Mouse (Mus musculus): ENCODE measurements around the gene Snx25. TPM values are rescaled to one million over a fixed set of nuclear protein-coding genes. Genes with fewer than 3 reads are reported as not detected.

Snx25 gene
- polyA plus RNA-seq (2015; fragmentation: Nextera tagmentation; extraction: Ambion mirVana): 6.8 and 9.2 TPM in 2 replicates

DNA sequence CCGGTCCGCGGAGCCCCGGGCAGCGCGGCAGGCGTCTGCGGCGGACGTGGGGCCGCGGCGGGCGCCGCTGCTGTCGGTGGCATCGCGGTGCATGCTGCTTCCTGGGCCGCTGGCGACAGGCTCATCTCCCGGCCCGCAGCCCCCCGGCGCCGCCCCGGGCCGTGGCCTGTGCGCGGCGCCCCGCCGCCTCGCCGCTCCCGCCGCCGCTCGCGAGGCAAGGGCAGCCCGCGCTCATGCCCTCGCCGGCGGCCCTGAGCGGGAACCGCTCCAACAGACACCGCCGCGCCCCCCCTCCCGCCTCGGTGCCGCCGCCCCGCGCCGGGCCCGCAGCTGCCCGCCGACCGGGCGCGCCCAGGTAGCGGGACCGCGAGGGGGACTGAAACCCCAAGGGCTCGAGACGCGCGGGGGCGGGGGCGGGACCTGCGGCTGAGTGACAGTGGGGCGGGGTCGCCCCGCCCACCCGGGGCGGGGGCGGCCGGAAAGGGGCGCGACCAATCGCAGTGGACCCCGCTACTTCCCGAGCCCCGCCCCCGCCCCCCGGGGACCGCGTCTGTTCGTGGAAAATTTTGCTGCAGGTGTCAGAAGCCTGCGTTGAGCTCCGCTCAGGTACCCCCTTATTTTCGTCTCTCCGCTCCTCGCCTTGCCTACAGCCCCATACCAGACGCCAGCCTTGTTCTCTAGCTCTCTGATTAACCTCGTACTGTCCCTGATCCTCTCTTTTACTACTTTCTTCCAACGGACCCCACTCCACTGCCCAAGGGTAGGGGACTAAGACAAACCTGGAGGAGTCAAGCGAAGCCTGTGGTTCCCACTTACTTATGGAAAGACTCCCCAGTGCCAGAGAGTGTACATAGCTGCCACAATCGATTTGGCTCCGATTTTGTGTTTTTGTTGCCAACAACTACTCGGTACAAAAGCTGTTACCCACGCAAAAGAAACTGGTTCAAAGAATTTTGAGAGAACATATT, at the start of gene Snx25:
Gene Snx25 (minus strand): TSS at position 96 of the 968 bp plus-strand sequence.
- Histone ChIP-seq H3K27me3 (peaks cover 23% of the 10 kb centered on the region), H3K9me3 (no peaks in the 10 kb centered on the region), H3K4me1 (replicated peaks) (peaks cover 38% of the 10 kb centered on the region), H3K36me3 (no peaks in the 10 kb centered on the region), H3K27ac (replicated peaks) (peak within 1 kb of the TSS; percentile 85), H3K4me2 (peak within 1 kb of the TSS; percentile 88), H3K4me3 (peak within 1 kb of the TSS; percentile 74), H3K9ac (peak within 1 kb of the TSS; percentile 94)
- peak; percentile 89 for ATAC-seq (ENCODE audit: low read depth)
- WGBS: 6% methylated on average over 43 of the region's 103 CpGs

DNA sequence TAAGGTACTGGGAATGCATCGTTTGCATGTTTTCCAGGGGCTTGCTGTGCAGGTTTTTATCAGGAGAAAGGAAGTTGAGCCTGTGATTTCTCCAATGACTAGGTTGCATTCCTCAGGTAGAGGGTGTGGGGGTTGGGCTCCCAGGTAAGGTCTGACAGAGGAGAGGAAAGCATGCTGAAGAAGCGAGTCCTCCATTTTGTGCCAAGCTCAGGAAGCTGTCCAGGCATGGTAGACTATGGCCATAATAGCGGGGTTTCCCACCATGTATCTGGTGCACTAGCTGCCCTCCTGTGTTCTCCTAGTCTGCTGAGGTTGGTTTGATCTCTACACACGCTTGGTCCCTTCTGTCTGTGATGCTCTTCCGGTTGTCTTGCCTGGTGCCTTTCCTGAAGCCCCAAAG, 45.7 kb upstream of the Snx25 start:
- no peak overlapping the region for H3K27ac ChIP-seq (replicated peaks)
- no peaks in the 10 kb centered on the region for H3K4me1 ChIP-seq (replicated peaks)
- no peaks in the 10 kb centered on the region for H3K27me3 ChIP-seq
- no peak overlapping the region for H3K9ac ChIP-seq
- 86% methylated on average over 5 of the region's 5 CpGs for WGBS
- H3K4me2 ChIP-seq: no peak overlapping the region
- H3K9me3 ChIP-seq: no peaks in the 10 kb centered on the region
- peaks cover 50% of the 10 kb centered on the region for H3K36me3 ChIP-seq
- ATAC-seq (ENCODE audit: low read depth): no peak
- no peak overlapping the region for H3K4me3 ChIP-seq

DNA sequence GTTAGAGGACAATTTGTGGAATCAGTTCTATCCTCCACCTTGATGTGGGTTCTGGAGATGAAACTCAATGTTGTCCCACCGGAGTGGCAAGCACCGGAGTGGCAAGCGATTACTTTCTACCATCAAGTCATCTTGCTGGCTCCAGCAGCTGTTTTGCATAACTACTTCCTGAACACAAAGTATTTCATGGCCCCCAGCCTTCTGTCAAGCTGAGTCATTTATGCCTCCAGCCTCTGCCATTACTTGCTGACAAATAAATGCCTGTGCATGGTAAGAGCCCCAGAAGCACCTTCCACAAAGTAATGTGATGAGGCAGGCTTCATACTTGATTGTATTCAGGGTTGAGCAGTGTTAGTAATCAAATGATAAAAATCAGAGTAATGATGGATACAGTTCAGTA, 44.9 kb upstream of the Snx25 start:
- no peak overlapping the region for H3K27ac ChIP-seq (replicated peaks)
- H3K27me3 ChIP-seq: no peaks in the 10 kb centered on the region
- H3K4me1 ChIP-seq (replicated peaks): no peaks in the 10 kb centered on the region
- 93% methylated on average over 3 of the region's 3 CpGs for WGBS
- H3K9me3 ChIP-seq: no peaks in the 10 kb centered on the region
- no peak for ATAC-seq (ENCODE audit: low read depth)
- H3K36me3 ChIP-seq: peaks cover 49% of the 10 kb centered on the region
- no peak overlapping the region for H3K4me3 ChIP-seq
- H3K9ac ChIP-seq: no peak overlapping the region
- no peak overlapping the region for H3K4me2 ChIP-seq

DNA sequence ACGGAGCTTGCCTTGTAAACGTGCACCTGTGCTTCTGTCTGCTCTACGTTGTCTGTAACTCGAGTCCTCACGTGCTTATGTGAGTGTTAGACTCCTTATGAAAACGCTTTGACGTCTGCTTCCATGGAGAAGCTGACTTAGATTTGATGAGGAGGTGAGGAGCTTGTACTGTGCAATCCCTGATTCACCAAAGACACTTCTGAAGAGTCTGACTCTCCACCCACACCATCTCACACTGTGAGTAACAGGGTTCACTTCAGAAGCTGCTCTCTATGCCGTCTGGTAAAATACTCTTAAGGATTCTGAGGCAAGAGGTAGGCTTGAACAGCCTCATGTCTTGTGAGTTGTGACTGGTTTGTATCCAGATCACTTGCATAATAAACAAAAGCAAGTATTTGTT, 41.1 kb upstream of the Snx25 start:
- ATAC-seq (ENCODE audit: low read depth): no peak
- no peaks in the 10 kb centered on the region for H3K27me3 ChIP-seq
- 90% methylated on average over 8 of the region's 8 CpGs for WGBS

DNA sequence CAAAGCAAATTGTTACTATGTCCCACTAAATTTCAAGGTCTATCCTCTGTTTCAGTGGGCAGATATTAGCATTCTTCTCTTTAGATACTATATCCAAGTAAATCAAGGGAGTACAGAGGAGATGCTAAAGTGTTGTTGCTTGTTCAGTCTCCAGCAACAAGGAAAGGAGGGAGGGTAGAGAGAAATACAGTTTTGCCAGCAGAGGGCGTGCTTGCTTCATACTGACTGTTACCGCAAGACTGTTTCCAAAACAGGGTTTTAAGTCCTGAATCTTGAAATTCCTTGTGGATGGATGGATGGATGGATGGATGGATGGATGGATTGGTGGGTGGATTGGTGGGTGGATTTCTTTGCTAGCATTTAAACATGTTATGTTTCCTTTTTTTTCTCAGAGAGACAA, 33.4 kb upstream of the Snx25 start:
- H3K4me1 ChIP-seq (replicated peaks): no peaks in the 10 kb centered on the region
- WGBS: 4% methylated on average over 2 of the region's 2 CpGs

More for the DNA sequence above, 41.1 kb upstream of the Snx25 start:
- H3K36me3 ChIP-seq: peaks cover 39% of the 10 kb centered on the region
- no peak overlapping the region for H3K9ac ChIP-seq
- H3K4me2 ChIP-seq: no peak overlapping the region
- H3K9me3 ChIP-seq: no peaks in the 10 kb centered on the region
- H3K4me1 ChIP-seq (replicated peaks): no peaks in the 10 kb centered on the region
- no peak overlapping the region for H3K4me3 ChIP-seq
- no peak overlapping the region for H3K27ac ChIP-seq (replicated peaks)

DNA sequence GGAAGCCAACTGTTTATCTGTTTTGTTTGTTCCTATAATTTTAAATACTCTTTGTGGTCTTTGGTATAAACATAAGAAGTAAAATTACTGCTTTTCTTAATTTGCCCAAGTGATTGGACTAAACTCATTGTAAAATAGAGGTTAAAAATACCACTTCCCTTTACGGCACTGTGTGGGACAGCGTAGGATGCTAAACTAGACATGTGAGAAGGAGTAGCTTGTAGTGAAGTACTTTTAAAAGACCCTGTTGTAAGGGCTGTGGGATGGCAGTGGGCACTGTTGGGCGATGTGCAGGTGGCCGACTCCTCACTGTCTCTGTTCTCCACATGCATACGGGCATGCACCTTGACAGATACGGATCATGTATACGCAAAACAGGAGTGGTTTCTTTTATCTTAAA, 28.2 kb upstream of the Snx25 start:
- H3K36me3 ChIP-seq: peaks cover 11% of the 10 kb centered on the region
- no peak for ATAC-seq (ENCODE audit: low read depth)
- no peak overlapping the region for H3K9ac ChIP-seq
- H3K9me3 ChIP-seq: no peaks in the 10 kb centered on the region
- 96% methylated on average over 7 of the region's 7 CpGs for WGBS
- H3K27ac ChIP-seq (replicated peaks): no peak overlapping the region
- H3K4me3 ChIP-seq: no peak overlapping the region
- H3K27me3 ChIP-seq: no peaks in the 10 kb centered on the region
- H3K4me1 ChIP-seq (replicated peaks): no peaks in the 10 kb centered on the region
- H3K4me2 ChIP-seq: no peak overlapping the region

More for the DNA sequence above, 33.4 kb upstream of the Snx25 start:
- no peak overlapping the region for H3K27ac ChIP-seq (replicated peaks)
- no peak overlapping the region for H3K4me3 ChIP-seq
- no peak overlapping the region for H3K4me2 ChIP-seq
- no peaks in the 10 kb centered on the region for H3K9me3 ChIP-seq
- no peaks in the 10 kb centered on the region for H3K27me3 ChIP-seq
- peaks cover 6% of the 10 kb centered on the region for H3K36me3 ChIP-seq
- ATAC-seq (ENCODE audit: low read depth): no peak
- H3K9ac ChIP-seq: no peak overlapping the region

DNA sequence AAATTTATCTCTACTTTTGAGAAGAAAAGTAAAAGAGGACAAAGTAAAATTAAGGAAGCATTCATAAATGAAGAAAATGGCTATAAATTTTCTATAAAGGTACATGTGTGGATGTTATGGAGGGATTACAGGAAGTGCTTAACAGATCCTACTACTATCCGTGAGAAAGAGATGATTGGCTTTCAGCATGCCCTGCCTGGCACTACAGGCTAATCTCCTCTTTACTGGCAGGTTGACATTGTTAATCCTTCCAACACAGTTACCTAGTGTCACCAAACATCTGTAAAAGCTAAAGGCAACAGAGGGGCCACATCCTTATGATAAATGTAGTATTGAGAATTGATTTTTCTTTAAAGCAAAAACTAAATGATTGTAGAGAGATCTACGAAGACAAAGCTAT, 21.7 kb upstream of the Snx25 start:
- ATAC-seq (ENCODE audit: low read depth): no peak
- peaks cover 24% of the 10 kb centered on the region for H3K36me3 ChIP-seq
- 85% methylated on average over 2 of the region's 2 CpGs for WGBS

DNA sequence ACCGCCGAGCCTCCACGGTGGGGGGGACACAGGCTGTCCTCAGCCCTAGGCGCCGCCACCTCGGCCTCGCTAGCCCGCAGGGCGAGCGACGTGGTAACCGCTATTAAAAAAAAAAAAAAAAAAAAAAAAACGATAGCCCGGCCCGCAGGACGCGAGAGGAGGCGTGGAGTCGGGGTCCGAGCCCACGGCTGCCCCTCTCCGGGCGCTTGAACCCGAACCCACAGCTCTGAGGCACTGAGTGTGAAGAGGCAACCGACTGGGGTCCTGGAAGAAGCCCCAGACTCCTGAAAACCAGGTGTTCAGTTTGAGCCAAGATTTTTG, 11.9 kb upstream of the Snx25 start:
- Histone ChIP-seq H3K36me3 (0 out of 2 replicates have a peak, but pooled peaks cover 6% of the 10 kb centered on the region), H3K4me2 (peak overlapping the region; percentile 80), H3K4me1 (replicated peaks) (peaks cover 21% of the 10 kb centered on the region), H3K27ac (replicated peaks) (peak overlapping the region; percentile 92), H3K4me3 (peak overlapping the region; percentile 76), H3K9me3 (no peaks in the 10 kb centered on the region), H3K9ac (peak overlapping the region; percentile 87), H3K27me3 (no peaks in the 10 kb centered on the region)
- WGBS: under 1% methylated on average over 25 of the region's 25 CpGs
- peak; percentile 18 for ATAC-seq (ENCODE audit: low read depth)

More for the DNA sequence above, 21.7 kb upstream of the Snx25 start:
- Histone ChIP-seq H3K27ac (replicated peaks) (no peak overlapping the region), H3K27me3 (no peaks in the 10 kb centered on the region), H3K9me3 (no peaks in the 10 kb centered on the region), H3K4me3 (no peak overlapping the region), H3K4me1 (replicated peaks) (0 out of 2 replicates have a peak, but pooled peaks cover 4% of the 10 kb centered on the region), H3K9ac (no peak overlapping the region), H3K4me2 (no peak overlapping the region)

DNA sequence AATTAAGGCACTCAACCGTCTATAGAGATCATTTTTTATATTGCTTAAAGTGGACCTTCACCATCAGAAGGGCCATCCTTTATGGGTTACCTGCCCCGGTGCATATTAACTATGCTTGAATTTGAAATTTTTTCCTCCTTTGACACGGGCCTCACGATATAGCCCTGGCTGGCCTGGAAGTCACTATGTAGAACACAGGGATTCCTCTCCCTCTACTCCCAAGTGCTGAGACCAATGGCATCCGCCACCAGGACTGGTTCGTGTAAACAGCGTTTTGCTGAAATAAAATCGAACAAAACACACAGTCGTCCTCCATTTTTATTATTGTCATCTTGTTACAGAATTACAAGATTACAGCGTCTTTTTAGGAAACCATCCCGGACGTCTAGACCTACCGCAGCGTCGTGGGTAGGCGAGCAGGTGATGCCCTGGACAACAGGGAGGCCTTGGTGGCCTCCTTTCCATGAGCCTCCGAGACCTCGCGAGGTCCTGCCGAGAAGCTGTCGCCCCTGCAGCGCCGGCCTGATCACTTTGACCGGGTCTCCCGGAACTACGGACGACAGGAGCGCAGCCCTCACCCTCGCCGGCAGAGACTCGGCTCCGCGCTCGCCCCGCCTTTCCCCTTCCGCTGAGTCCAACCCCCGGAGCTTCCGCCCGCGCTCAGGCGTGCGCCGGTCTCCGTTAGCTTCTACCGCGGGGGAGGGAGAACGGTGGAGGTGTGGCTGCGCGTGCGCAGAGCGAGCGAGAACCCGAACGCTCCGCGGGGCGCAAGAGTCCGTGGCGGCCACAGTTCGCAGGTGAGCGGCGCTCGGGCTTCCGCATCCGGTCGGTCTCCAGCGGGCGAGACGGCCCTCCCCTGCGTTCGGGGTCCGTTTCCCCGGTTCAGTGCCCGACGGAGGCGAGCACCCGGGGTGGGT, 11.3 kb upstream of the Snx25 start:
- Histone ChIP-seq H3K9ac (peak overlapping the region; percentile 87), H3K9me3 (0 out of 2 replicates have a peak, but pooled peaks cover under 1% of the 10 kb centered on the region), H3K36me3 (0 out of 2 replicates have a peak, but pooled peaks cover 6% of the 10 kb centered on the region), H3K4me3 (peak overlapping the region; percentile 76), H3K27me3 (no peaks in the 10 kb centered on the region), H3K4me2 (peak overlapping the region; percentile 80), H3K4me1 (replicated peaks) (peaks cover 21% of the 10 kb centered on the region), H3K27ac (replicated peaks) (peak overlapping the region; percentile 92)
- ATAC-seq (ENCODE audit: low read depth): peak; percentile 98
- 2% methylated on average over 75 of the region's 77 CpGs for WGBS

DNA sequence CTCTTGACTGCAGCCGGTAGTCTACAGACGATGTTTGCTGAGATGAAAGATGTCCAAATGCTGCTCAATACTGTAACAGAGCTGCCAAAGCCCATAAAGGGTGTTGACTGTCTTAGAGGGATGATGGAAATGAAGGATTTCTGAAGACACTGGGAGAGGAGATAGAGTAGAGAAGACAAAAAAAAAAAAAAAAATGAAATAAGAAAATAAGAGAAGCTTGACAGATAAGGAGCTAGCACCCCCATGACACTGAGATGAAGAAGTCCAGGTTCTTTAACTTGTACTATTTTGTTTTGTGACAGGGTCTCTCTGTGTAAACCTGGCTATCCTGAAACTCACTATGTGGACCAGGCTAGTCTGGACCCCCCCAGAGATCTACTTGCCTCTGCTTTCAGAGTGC, 1.1 kb upstream of the Snx25 start:
- no peak for ATAC-seq (ENCODE audit: low read depth)
- Histone ChIP-seq H3K9me3 (0 out of 2 replicates have a peak, but pooled peaks cover 1% of the 10 kb centered on the region), H3K27me3 (peaks cover 23% of the 10 kb centered on the region), H3K4me2 (peak overlapping the region; percentile 88), H3K4me1 (replicated peaks) (peaks cover 34% of the 10 kb centered on the region), H3K27ac (replicated peaks) (no peak overlapping the region), H3K4me3 (peak overlapping the region; percentile 74), H3K36me3 (no peaks in the 10 kb centered on the region), H3K9ac (no peak overlapping the region)
- WGBS: 46% methylated on average over 2 of the region's 2 CpGs

DNA sequence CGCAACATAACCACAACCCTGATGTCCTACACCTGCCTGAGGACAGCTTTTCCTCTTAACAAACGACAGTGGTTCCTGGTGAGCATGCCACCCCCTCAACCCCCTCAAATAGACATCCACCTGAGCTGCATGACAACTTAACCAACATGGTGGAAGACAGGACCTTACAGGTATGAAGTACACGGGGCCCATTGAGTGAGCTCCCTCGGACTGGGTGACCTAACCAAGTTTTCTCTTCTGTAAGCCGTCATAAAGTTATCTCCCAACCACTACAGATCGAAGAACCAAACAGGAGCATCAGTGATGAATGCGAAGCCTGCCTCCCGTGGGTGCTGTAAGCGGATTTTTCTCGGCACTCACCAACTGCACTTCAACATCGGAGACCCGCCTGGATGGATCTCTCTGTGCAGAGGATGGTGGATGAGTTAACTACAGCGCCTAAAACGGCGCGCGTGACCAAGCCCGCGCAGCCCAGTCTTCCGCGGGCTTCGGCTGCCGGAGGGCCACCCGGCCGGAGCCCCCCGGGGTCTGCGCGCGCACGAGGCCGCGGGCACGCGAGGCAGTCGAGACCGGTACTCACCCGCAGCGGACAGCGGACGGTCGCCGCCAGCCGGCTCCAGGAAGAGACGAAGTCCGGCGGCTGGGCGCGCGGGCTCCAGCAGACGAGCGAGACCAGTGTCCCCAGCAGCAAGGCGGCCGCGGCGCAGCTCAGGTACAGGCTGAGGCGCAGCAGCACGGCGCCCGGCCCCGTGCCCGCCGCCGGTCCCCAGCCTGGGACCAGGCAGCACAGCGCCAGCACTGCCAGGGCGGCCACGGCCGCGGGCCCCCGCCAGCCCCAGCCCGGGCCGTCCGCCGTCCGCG, 527 bp downstream of the Snx25 start, which contains the start of gene Cfap97:
Gene Cfap97 (plus strand): TSS at position 570 of the 861 bp plus-strand sequence.
- H3K27me3 ChIP-seq: peaks cover 23% of the 10 kb centered on the region
- peak within 1 kb of the TSS; percentile 94 for H3K9ac ChIP-seq
- H3K9me3 ChIP-seq: no peaks in the 10 kb centered on the region
- H3K27ac ChIP-seq (replicated peaks): peak within 1 kb of the TSS; percentile 85
- H3K36me3 ChIP-seq: no peaks in the 10 kb centered on the region
- peak within 1 kb of the TSS; percentile 88 for H3K4me2 ChIP-seq
- ATAC-seq (ENCODE audit: low read depth): peak; percentile 92
- peak within 1 kb of the TSS; percentile 74 for H3K4me3 ChIP-seq
- WGBS: under 1% methylated on average over 61 of the region's 75 CpGs
- peaks cover 42% of the 10 kb centered on the region for H3K4me1 ChIP-seq (replicated peaks)
